In genomic region chr4:104724258-104724657, GRCm38 (mm10) we compare ENCODE assay signal across 17 mouse cellular contexts. TPM values are rescaled to one million over a fixed set of nuclear protein-coding genes. Genes with fewer than 3 reads are reported as not detected.
DNase-seq lines count a peak whose midpoint lies in the region; ATAC-seq and TF ChIP-seq lines count a peak whose summit lies in the region.
"Had no signal": no experiment of that assay in that cellular context is flagged by ENCODE, and none has a peak within 500 bp of the region (broad histone marks: within the 10 kb centered on the region; RNA-seq: fewer than 3 reads in every experiment).

No protein-coding gene starts in this region.

- no peaks in the 10 kb centered on the region; the same call in 1 of the 2 replicates for H3K36me3 ChIP-seq in hindbrain, embryonic 12.5 days
- H3K36me3 ChIP-seq in hindbrain, embryonic 14.5 days (replicated peaks; ENCODE audit: control insufficient read depth, insufficient read depth), result peaks cover 9% of the 10 kb centered on the region; the same call in 1 of the 2 replicates
- H3K36me3 ChIP-seq in intestine, embryonic 15.5 days, result no peaks in the 10 kb centered on the region
- H3K36me3 ChIP-seq: limb, embryonic 15.5 days; lung, embryonic 15.5 days had no signal

- no peak overlapping the region for H3K4me3 ChIP-seq in hindbrain, embryonic 12.5 days
- H3K4me3 ChIP-seq in hindbrain, embryonic 14.5 days (replicated peaks; ENCODE audit: low read length), result no peak overlapping the region
- H3K4me3 ChIP-seq in intestine, embryonic 15.5 days (replicated peaks), result no peak overlapping the region
- H3K4me3 ChIP-seq in gastrocnemius, adult 2 months, result no peak overlapping the region
- H3K4me3 ChIP-seq: limb, embryonic 15.5 days; lung, embryonic 15.5 days had no signal

- DNase-seq in hindbrain, embryonic 14.5 days (ENCODE audit: low spot score), result no peak
- DNase-seq in right cerebral cortex, postnatal 4 days, result peak; percentile 48
- DNase-seq in right cerebral cortex, postnatal 25 days, result no peak
- DNase-seq in forelimb bud, embryonic 11.5 days (ENCODE audit: low read depth, low spot score), result peak; percentile 46
- no peak for DNase-seq in gastrocnemius, adult 2 months
- no peak for DNase-seq in layer of hippocampus, adult 9-11 months
- DNase-seq: adrenal gland, postnatal 14 days; heart, adult 18-20 months; kidney, adult 8-10 months had no signal

- no peaks in the 10 kb centered on the region for H3K9me3 ChIP-seq in hindbrain, embryonic 12.5 days (replicated peaks)
- no peaks in the 10 kb centered on the region for H3K9me3 ChIP-seq in hindbrain, embryonic 14.5 days (ENCODE audit: control insufficient read depth, low read length)
- no peaks in the 10 kb centered on the region for H3K9me3 ChIP-seq in intestine, embryonic 15.5 days
- H3K9me3 ChIP-seq: limb, embryonic 15.5 days; lung, embryonic 15.5 days had no signal

- H3K4me2 ChIP-seq in hindbrain, embryonic 12.5 days (replicated peaks), result no peak overlapping the region
- no peak overlapping the region for H3K4me2 ChIP-seq in hindbrain, embryonic 14.5 days (replicated peaks)
- no peak overlapping the region for H3K4me2 ChIP-seq in intestine, embryonic 15.5 days (replicated peaks)
- H3K4me2 ChIP-seq: limb, embryonic 15.5 days; lung, embryonic 15.5 days had no signal

- ATAC-seq in hindbrain, embryonic 12.5 days (ENCODE audit: low FRiP score), result peak; percentile 9; the same call in 1 of the 2 replicates
- no peak for ATAC-seq in hindbrain, embryonic 14.5 days (ENCODE audit: low FRiP score)
- ATAC-seq in intestine, embryonic 15.5 days, result no peak

- no peaks in the 10 kb centered on the region for H3K27me3 ChIP-seq in hindbrain, embryonic 12.5 days
- no peaks in the 10 kb centered on the region for H3K27me3 ChIP-seq in hindbrain, embryonic 14.5 days (ENCODE audit: control insufficient read depth, insufficient read depth, low read length)
- H3K27me3 ChIP-seq in intestine, embryonic 15.5 days (replicated peaks), result no peaks in the 10 kb centered on the region
- H3K27me3 ChIP-seq: CH12.LX; lung, embryonic 15.5 days had no signal

- peaks cover 24% of the 10 kb centered on the region for H3K4me1 ChIP-seq in hindbrain, embryonic 12.5 days
- peaks cover 17% of the 10 kb centered on the region for H3K4me1 ChIP-seq in hindbrain, embryonic 14.5 days (replicated peaks; ENCODE audit: control insufficient read depth, insufficient read depth, low read length)
- no peaks in the 10 kb centered on the region for H3K4me1 ChIP-seq in intestine, embryonic 15.5 days (replicated peaks)

- H3K9ac ChIP-seq in hindbrain, embryonic 12.5 days, result no peak overlapping the region
- no peak overlapping the region for H3K9ac ChIP-seq in hindbrain, embryonic 14.5 days
- no peak overlapping the region for H3K9ac ChIP-seq in intestine, embryonic 15.5 days
- H3K9ac ChIP-seq: limb, embryonic 15.5 days; lung, embryonic 15.5 days had no signal

- intact Hi-C loops in gastrocnemius, adult 2 months (cut with DNase I), result no loop called here

- H3K27ac ChIP-seq in hindbrain, embryonic 12.5 days, result 0 out of 2 replicates have a peak overlapping the region, but pooled peaks have one; percentile 35
- no peak overlapping the region; the same call in 1 of the 2 replicates for H3K27ac ChIP-seq in hindbrain, embryonic 14.5 days
- no peak overlapping the region for H3K27ac ChIP-seq in intestine, embryonic 15.5 days
- no peak overlapping the region for H3K27ac ChIP-seq in gastrocnemius, adult 2 months
- H3K27ac ChIP-seq: limb, embryonic 15.5 days; lung, embryonic 15.5 days had no signal

- no peak for TF ChIP-seq CTCF in gastrocnemius, adult 2 months (IDR thresholded peaks at IDR 0.05)

- WGBS in hindbrain, embryonic 12.5 days, result 63% methylated on average over 5 of the region's 5 CpGs
- 42% methylated on average over 5 of the region's 5 CpGs for WGBS in hindbrain, embryonic 14.5 days
- 70% methylated on average over 5 of the region's 5 CpGs for WGBS in intestine, embryonic 15.5 days

RNA-seq across cellular contexts. Expression of gene C8b, which starts 41.9 kb away (rescaled TPM):
- not detected in 2 replicates for polyA plus RNA-seq in hindbrain, embryonic 12.5 days (2016; fragmentation: Nextera tagmentation; extraction: Ambion mirVana)
- 0.23 and 0.28 TPM in 2 replicates for polyA plus RNA-seq in hindbrain, embryonic 14.5 days (2014; fragmentation: Nextera tagmentation; extraction: Ambion mirVana)
- polyA plus RNA-seq in intestine, embryonic 15.5 days (2015; fragmentation: Nextera tagmentation; extraction: Ambion mirVana), result 0.52 and 0.81 TPM in 2 replicates
- not detected for total RNA-seq in gastrocnemius, adult 2 months (2021)
- total RNA-seq: common myeloid progenitor, adult 5-6 weeks; heart, adult 18-20 months; heart, postnatal 25 days had no signal
- polyA plus RNA-seq: limb, embryonic 15.5 days; spleen, adult 2 months had no signal

Comparison
In these comparisons a context has a peak if more than half of its experiments do, and no peak if none do; other contexts are left out.
1. DNase-seq: peak in right cerebral cortex, postnatal 4 days (single experiment) and forelimb bud, embryonic 11.5 days (single experiment); none in hindbrain, embryonic 14.5 days (single experiment), right cerebral cortex, postnatal 25 days (single experiment), gastrocnemius, adult 2 months (single experiment) and layer of hippocampus, adult 9-11 months (single experiment).